Mouse (Mus musculus) lung, postnatal 10 days (tissue): ENCODE measurements around the gene Gm10436.
"Not testable (repeated sequence)": the region's sequence is repeated elsewhere in the genome, so short reads cannot be mapped to it uniquely, and the experiment has no call there.

Source experiments
- DNase-seq: peaks from one replicate; pipeline ENCODE4 v3.0.0; 2021

Gene Gm10436

DNA sequence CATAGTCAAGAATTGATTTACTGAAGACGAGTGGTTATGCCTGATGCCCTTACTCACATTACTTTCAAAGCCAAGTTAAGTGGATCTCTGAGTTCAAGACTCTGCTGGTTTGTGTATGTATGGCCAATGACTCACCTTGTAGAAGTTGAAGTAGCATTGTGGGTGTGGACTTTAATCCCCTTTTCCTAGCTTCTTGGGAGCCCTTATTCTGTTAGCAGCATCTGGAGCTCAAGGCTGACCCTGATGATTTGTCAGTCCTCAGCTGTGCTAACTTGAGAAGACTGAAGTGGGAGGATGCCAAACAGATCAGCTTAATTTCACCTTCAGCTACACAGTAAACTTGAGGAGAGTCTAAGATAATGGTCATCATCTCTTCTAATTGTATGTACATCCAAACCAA, at the start of gene Gm10436:
Gene Gm10436 (minus strand): TSS at position 101 of the 400 bp plus-strand sequence.
- not testable (repeated sequence) for DNase-seq

DNA sequence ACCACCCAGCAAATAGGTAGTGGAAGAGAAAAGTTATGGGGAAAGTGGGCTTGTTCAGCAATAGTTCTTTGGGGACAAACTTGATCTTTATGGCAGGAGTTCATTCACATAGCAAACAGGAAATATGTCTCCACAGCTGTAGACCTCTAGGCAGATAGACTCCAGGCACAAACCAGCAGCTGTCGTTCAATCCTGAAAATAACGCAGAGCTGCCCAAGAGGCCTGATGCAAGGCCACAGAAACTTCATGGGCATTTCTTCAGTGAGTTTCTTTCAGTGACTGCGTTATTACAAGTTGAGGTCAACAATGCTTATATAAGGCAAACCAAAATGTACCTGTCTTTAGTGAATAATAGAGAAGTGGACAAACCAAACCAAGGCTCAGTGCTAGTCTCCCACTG, 37.5 kb upstream of the Gm10436 start:
- no peak for DNase-seq

GRCm38 (mm10) chr12:88218059-88218458, 36.2 kb upstream of the Gm10436 start:
- not testable (repeated sequence) for DNase-seq

DNA sequence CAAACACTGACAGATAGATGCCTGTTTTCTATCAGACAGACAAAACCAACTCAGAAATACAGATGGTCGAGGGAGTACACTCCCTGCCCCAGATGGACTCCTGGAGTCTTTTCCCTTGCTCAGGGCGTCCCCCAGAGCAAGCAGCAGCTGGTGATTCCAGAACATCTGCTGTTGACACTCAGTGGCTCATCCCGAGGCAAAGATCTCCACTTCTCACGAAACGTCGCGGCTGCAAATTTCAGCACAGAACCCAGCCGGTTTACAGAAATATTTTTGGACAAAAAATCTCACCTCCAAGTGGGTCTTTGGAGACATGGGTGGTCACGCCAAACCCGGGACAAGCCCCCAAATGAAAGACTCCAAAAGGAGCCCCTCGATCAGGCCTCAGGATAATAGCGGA, 32.7 kb upstream of the Gm10436 start:
- no peak for DNase-seq

- DNase-seq: not testable (repeated sequence)
Measured at GRCm38 (mm10) chr12:88211458-88211857, 29.6 kb upstream of the Gm10436 start.

GRCm38 (mm10) chr12:88202856-88203255, 20.9 kb upstream of the Gm10436 start:
- no peak for DNase-seq
